Mouse (Mus musculus): ENCODE measurements around the gene Tmem52.
"Not testable (repeated sequence)": the region's sequence is repeated elsewhere in the genome, so short reads cannot be mapped to it uniquely, and the experiment has no call there.

The Tmem52 gene

GRCm38 (mm10) chr4:155468952-155469351, at the start of gene Tmem52:
TSS of gene Tmem52 (plus strand) at chr4:155469114.
- DNase-seq (ENCODE audit: low spot score): no peak

GRCm38 (mm10) chr4:155420137-155420536, 48.8 kb upstream of the Tmem52 start:
- no peak for DNase-seq (ENCODE audit: low spot score)

- not testable (repeated sequence) for DNase-seq (ENCODE audit: low spot score)
These were observed 47.2 kb upstream of the Tmem52 start for GRCm38 (mm10) chr4:155421412-155422370.

- no peak for DNase-seq (ENCODE audit: low spot score)
These were observed 44.9 kb upstream of the Tmem52 start for GRCm38 (mm10) chr4:155423988-155424387.

- no peak for DNase-seq (ENCODE audit: low spot score)
These were observed 42.6 kb upstream of the Tmem52 start for GRCm38 (mm10) chr4:155426272-155426671.

GRCm38 (mm10) chr4:155428442-155428841, 40.5 kb upstream of the Tmem52 start:
- DNase-seq (ENCODE audit: low spot score): no peak

- DNase-seq (ENCODE audit: low spot score): no peak
These were observed 39.7 kb upstream of the Tmem52 start for GRCm38 (mm10) chr4:155429202-155429601.

- DNase-seq (ENCODE audit: low spot score): no peak
These were observed 36.6 kb upstream of the Tmem52 start for GRCm38 (mm10) chr4:155432358-155432757.

- no peak for DNase-seq (ENCODE audit: low spot score)
These were observed 34.9 kb upstream of the Tmem52 start for GRCm38 (mm10) chr4:155433993-155434392.

- no peak for DNase-seq (ENCODE audit: low spot score)
These were observed 26.1 kb upstream of the Tmem52 start for GRCm38 (mm10) chr4:155442808-155443207.

- DNase-seq (ENCODE audit: low spot score): no peak
These were observed 17.3 kb upstream of the Tmem52 start for GRCm38 (mm10) chr4:155451597-155451996.

- DNase-seq (ENCODE audit: low spot score): no peak
These were observed 10.3 kb upstream of the Tmem52 start for GRCm38 (mm10) chr4:155458575-155458974.

- DNase-seq (ENCODE audit: low spot score): no peak
These were observed 5.9 kb upstream of the Tmem52 start for GRCm38 (mm10) chr4:155463050-155463449.

- no peak for DNase-seq (ENCODE audit: low spot score)
These were observed 5.3 kb upstream of the Tmem52 start for GRCm38 (mm10) chr4:155463611-155464010.

- no peak for DNase-seq (ENCODE audit: low spot score)
These were observed 4.9 kb upstream of the Tmem52 start for GRCm38 (mm10) chr4:155464061-155464460.

GRCm38 (mm10) chr4:155465607-155466006, 3.3 kb upstream of the Tmem52 start:
- no peak for DNase-seq (ENCODE audit: low spot score)

GRCm38 (mm10) chr4:155466080-155466479, 2.8 kb upstream of the Tmem52 start:
- no peak for DNase-seq (ENCODE audit: low spot score)

GRCm38 (mm10) chr4:155467237-155468010, 1.5 kb upstream of the Tmem52 start:
- DNase-seq (ENCODE audit: low spot score): no peak

- no peak for DNase-seq (ENCODE audit: low spot score)
These were observed 812 bp downstream of the Tmem52 start for GRCm38 (mm10) chr4:155469590-155470262.

GRCm38 (mm10) chr4:155470263-155470953, 1.5 kb downstream of the Tmem52 start:
- no peak for DNase-seq (ENCODE audit: low spot score)

GRCm38 (mm10) chr4:155470997-155471396, 2.1 kb downstream of the Tmem52 start:
- DNase-seq (ENCODE audit: low spot score): no peak

- no peak for DNase-seq (ENCODE audit: low spot score)
These were observed 2.5 kb downstream of the Tmem52 start for GRCm38 (mm10) chr4:155471406-155471805.
